Mouse (Mus musculus) kidney, adult 9 months (tissue): ENCODE measurements around the gene Hcn1.

Source experiments
- DNase-seq: peaks from one replicate; pipeline ENCODE4 v3.0.0; 2022

The Hcn1 gene

DNA sequence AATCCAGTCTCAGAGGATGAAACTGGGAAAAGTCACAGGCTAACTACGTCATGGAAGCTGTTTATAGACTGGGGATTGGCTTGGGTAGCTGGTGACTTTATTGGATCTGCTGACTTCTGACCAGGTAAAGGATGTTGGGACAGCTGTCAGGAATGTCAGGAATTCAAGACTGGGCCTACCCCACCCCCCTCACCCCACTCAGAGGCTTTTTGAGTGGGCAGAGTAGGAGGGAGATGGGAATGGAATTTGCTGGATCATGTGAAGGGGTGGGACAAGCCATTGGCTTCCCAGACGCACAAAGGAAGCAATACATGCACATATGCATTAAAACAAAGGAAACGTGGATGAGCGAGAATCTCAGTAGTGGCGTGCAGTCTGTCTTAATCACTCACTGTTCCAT, 433.5 kb downstream of the Hcn1 start:
- DNase-seq, result no peak
